Mouse (Mus musculus) urinary bladder, postnatal 14 days (tissue): ENCODE data around the gene Adipoq.
"Not testable (repeated sequence)": the region's sequence is repeated elsewhere in the genome, so short reads cannot be mapped to it uniquely, and the experiment has no call there.

Experiments used
- DNase-seq: peaks from one replicate; pipeline ENCODE4 v3.0.0; 2021; ENCODE audit warnings: low spot score

Gene Adipoq

GRCm38 (mm10) chr16:23146280-23146679 lies at the start of gene Adipoq:
Adipoq (plus strand) TSS chr16:23146536.
- no peak for DNase-seq

GRCm38 (mm10) chr16:23096886-23097285 lies 49.5 kb upstream of the Adipoq start:
- not testable (repeated sequence) for DNase-seq

- not testable (repeated sequence) for DNase-seq
These were observed 48.8 kb upstream of the Adipoq start for GRCm38 (mm10) chr16:23097290-23098104.

GRCm38 (mm10) chr16:23098105-23098452 lies 48.3 kb upstream of the Adipoq start:
- DNase-seq, result not testable (repeated sequence)

GRCm38 (mm10) chr16:23099632-23100031 lies 46.7 kb upstream of the Adipoq start:
- DNase-seq, result no peak

- no peak for DNase-seq
These were observed 46.2 kb upstream of the Adipoq start for GRCm38 (mm10) chr16:23100099-23100575.

GRCm38 (mm10) chr16:23100613-23101012 lies 45.7 kb upstream of the Adipoq start:
- DNase-seq, result no peak

GRCm38 (mm10) chr16:23102340-23103037 lies 43.8 kb upstream of the Adipoq start:
- no peak for DNase-seq

GRCm38 (mm10) chr16:23103038-23103745 lies 43.1 kb upstream of the Adipoq start:
- DNase-seq, result no peak

GRCm38 (mm10) chr16:23103841-23104240 lies 42.5 kb upstream of the Adipoq start:
- DNase-seq, result no peak

GRCm38 (mm10) chr16:23106121-23106520 lies 40.2 kb upstream of the Adipoq start:
- no peak for DNase-seq

- peak; percentile 93 for DNase-seq
These were observed 38.9 kb upstream of the Adipoq start, which contains the start of gene Eif4a2 for GRCm38 (mm10) chr16:23107231-23107942. Eif4a2 (plus strand) TSS chr16:23107444.

GRCm38 (mm10) chr16:23107946-23108759 lies 38.2 kb upstream of the Adipoq start:
- peak; percentile 84 for DNase-seq

- no peak for DNase-seq
These were observed 37.4 kb upstream of the Adipoq start for GRCm38 (mm10) chr16:23108943-23109342.

GRCm38 (mm10) chr16:23109350-23110280 lies 36.7 kb upstream of the Adipoq start:
- no peak for DNase-seq

GRCm38 (mm10) chr16:23112348-23112747 lies 34.0 kb upstream of the Adipoq start:
- DNase-seq, result no peak

- DNase-seq, result no peak
These were observed 33.4 kb upstream of the Adipoq start for GRCm38 (mm10) chr16:23112861-23113435.

- no peak for DNase-seq
These were observed 32.4 kb upstream of the Adipoq start for GRCm38 (mm10) chr16:23113903-23114302.
